Mouse (Mus musculus): ENCODE results near the gene Gm9844. TPM values are rescaled to one million over a fixed set of nuclear protein-coding genes. Genes with fewer than 3 reads are reported as not detected.

The Gm9844 gene
- polyA plus RNA-seq (2017; shearing (Covaris generic)) = 10 to 100 TPM; 39.3 to 42.0 TPM

DNA sequence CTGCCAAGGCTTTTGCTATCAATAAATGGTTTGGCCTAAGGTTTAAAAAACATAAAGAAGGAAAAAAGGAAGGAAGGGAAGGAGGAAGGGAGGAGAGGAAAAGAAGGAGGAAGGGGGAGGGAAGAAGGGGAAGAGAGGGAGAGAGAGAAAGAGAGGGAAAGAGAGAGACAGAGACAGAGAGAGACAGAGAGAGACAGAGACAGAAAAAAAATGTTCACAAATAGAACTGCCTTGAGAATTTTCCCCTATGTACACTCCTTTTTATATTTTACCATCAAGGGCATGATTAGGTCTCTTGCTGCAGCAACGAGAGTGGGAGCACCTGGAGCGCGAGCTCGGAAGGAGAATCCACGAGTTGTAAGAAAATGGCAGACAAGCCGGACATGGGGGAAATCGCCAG, at the start of gene Gm9844:
Gene Gm9844 (plus strand): TSS at position 301 of the 400 bp plus-strand sequence.

DNA sequence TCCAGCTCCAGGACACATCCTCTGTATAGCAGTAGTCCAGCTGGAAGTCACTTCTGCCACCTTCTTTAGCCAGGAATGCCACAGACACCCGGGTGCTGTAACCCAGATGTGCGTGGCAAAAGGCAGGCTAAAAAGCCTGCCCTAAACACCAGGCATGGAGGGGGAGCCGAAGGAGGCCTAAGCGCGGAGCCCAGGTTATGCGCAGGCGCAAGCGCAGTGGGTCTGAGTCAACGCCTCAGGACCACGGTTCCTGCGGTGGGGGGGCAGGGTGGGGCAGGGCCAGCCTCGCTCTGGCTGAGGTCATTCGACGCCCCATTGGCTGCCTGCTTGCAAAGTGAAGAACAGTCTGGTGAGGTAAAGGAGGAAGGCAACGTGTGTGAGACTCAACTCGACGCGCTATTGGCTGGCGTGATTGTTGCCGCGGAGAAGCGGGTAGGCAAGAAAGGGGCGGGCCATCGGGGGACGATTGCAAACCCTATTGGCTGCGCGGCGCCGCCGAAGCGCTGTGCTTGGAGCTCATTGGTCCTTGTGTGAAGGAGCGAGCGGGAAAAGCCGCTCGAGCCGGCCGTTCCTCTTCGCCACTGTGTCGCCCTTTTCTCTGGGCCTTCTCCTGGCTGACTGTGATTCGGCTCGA, 7.6 kb downstream of the Gm9844 start, which contains the start of the genes Lypd4 and Dmrtc2:
Gene Lypd4 (minus strand): TSS at position 410 of the 634 bp plus-strand sequence.
Gene Dmrtc2 (plus strand): TSS at position 526 of the 634 bp plus-strand sequence.

DNA sequence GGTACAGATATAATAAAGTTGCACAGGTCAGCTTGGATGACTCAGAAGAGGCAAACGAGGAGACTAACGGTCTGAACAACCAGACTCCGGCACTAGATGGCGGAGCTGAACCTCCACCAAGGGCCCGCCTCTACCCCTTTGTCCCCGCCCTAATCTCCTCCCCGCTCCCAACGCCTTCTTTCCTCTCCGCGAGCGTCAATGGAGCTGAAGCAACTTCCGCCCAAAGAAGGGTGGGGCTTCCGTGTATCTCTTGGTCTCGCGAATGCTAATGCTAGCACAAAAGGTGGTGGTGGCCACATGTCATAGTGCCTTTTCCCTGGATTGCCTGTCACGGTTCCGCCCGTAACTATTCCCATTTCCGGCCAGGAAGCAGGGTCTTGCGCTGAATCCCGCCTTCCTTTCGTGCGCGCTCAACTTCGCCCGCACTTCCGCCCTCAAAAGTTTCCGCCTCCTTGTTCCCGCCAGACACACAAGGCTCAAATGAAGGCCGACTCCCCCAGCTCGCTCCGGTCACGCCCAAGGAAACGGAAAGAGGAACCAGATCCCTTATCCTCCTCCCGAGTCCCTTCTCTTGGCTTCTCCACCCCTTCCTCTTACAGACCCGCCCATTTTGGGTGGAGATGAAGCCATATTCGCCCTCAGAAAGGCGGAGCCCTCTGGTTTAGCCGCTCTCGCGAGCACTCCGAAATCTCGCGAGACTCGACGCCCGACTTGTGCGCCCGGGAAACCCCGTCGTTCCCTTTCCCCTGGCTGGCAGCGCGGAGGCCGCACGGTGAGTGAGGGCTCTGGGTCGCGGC, 22.1 kb downstream of the Gm9844 start, which contains the start of gene Rps19:
Gene Rps19 (plus strand): TSS at position 476 of the 797 bp plus-strand sequence.

DNA sequence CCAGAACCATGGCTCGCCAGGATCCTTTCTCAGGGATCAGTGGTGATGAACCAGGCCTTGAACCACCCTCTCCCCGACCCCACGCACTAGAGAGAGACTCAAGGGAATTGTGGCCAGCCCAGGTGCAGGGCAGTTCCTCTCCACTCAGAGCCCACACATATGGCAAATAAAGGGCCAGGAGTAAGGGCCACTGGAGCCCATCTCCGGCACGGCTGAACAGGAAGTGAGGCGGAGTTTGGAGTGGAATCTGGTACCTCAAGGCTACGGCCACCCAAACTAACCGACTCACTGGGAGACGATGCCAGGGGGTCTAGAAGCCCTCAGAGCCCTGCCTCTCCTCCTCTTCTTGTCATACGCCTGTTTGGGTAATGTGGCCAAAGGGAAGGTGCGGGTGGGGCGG, 35.2 kb downstream of the Gm9844 start, which contains the start of gene Cd79a:
Gene Cd79a (plus strand): TSS at position 158 of the 400 bp plus-strand sequence.

DNA sequence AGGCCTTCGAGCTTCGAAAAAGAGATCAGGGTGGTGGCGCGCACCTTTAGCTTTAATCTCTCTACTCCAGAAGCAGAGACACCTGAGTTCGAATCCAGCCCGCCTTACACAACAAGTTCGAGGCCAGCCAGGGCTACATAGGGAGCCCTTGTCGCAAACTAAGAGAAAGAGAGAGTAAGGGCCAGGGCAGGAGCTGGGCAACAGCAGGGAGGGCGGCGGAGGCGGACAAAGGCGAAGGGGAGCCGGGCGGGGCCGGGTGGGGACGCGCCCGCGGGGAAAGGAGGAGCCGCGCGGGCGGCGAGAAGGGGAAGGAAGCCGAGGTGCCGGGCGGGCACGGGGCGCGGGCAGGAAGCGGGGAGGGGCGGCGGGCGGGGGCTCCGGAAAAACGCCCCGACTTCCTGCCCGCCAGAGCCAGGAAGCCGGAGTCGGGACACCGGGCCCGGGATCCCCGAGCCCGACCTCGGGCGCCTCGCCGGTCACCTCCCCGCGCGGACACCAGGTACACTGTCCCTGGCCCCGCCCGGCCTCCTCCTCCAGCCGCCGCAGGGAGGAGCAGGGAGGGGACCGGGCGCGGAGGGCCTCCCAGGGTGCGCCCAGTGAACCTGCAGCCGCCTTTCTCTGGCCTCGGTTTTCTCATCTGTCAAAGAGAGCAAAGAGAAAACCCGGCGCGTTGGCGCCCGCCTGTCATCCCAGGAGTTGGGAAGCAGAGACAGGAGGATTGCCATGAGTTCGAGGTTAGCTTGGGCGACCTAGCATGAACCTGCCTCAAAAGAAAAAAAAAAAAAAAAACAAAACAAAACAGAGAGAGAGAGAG, 40.8 kb downstream of the Gm9844 start, which contains the start of gene Arhgef1:
Gene Arhgef1 (plus strand): TSS at position 283 of the 814 bp plus-strand sequence.

Other genes with a start within 250 kb of the Gm9844 start
- gene Lypd3, start 225.7 kb upstream of the Gm9844 start, polyA plus RNA-seq (2017; shearing (Covaris generic)) = not detected
- not detected for gene Tex101, start 185.5 kb upstream of the Gm9844 start, polyA plus RNA-seq (2017; shearing (Covaris generic))
- gene BC049730, start 153.0 kb upstream of the Gm9844 start, polyA plus RNA-seq (2017; shearing (Covaris generic)) = not detected
- gene Gm4763, start 135.3 kb upstream of the Gm9844 start, polyA plus RNA-seq (2017; shearing (Covaris generic)) = not detected
- gene Cd177, start 101.9 kb upstream of the Gm9844 start, polyA plus RNA-seq (2017; shearing (Covaris generic)) = under 1 TPM in 1 of 2 experiments, not detected in 1; 0.15 TPM
- gene Ceacam10, start 85.0 kb upstream of the Gm9844 start, polyA plus RNA-seq (2017; shearing (Covaris generic)) = not detected
- not detected for gene Lypd4, start 7.7 kb downstream of the Gm9844 start, polyA plus RNA-seq (2017; shearing (Covaris generic))
- gene Dmrtc2, start 7.8 kb downstream of the Gm9844 start, polyA plus RNA-seq (2017; shearing (Covaris generic)) = under 1 TPM in 1 of 2 experiments, not detected in 1; 0.17 TPM
- 1,000 to 10,000 TPM; 3,085 to 5,627 TPM for gene Rps19, start 22.2 kb downstream of the Gm9844 start, polyA plus RNA-seq (2017; shearing (Covaris generic))
- gene Cd79a, start 35.2 kb downstream of the Gm9844 start, polyA plus RNA-seq (2017; shearing (Covaris generic)) = 10 to 100 TPM in 1 of 2 experiments, 1 to 10 TPM in 1; 8.8 to 22.2 TPM
- gene Arhgef1, start 40.7 kb downstream of the Gm9844 start, polyA plus RNA-seq (2017; shearing (Covaris generic)) = 1,000 to 10,000 TPM; 1,309 to 1,330 TPM
- gene Gm4881, start 82.3 kb downstream of the Gm9844 start, polyA plus RNA-seq (2017; shearing (Covaris generic)) = not detected
- 100 to 1,000 TPM; 343 to 519 TPM for gene Rabac1, start 110.5 kb downstream of the Gm9844 start, polyA plus RNA-seq (2017; shearing (Covaris generic))
- 1 to 10 TPM in 1 of 2 experiments, under 1 TPM in 1; 0.47 to 1.8 TPM for gene Atp1a3, start 143.7 kb downstream of the Gm9844 start, polyA plus RNA-seq (2017; shearing (Covaris generic))
- 1 to 10 TPM; 5.9 to 7.7 TPM for gene Grik5, start 210.1 kb downstream of the Gm9844 start, polyA plus RNA-seq (2017; shearing (Covaris generic))
- gene Zfp574, start 210.4 kb downstream of the Gm9844 start, polyA plus RNA-seq (2017; shearing (Covaris generic)) = 10 to 100 TPM; 17.5 to 28.2 TPM

Data from activated CD4-positive, CD25-positive, alpha-beta regulatory T cell (primary cell).